Mouse (Mus musculus): Measurements from ENCODE around the gene Pdlim4.

The Pdlim4 gene

DNA sequence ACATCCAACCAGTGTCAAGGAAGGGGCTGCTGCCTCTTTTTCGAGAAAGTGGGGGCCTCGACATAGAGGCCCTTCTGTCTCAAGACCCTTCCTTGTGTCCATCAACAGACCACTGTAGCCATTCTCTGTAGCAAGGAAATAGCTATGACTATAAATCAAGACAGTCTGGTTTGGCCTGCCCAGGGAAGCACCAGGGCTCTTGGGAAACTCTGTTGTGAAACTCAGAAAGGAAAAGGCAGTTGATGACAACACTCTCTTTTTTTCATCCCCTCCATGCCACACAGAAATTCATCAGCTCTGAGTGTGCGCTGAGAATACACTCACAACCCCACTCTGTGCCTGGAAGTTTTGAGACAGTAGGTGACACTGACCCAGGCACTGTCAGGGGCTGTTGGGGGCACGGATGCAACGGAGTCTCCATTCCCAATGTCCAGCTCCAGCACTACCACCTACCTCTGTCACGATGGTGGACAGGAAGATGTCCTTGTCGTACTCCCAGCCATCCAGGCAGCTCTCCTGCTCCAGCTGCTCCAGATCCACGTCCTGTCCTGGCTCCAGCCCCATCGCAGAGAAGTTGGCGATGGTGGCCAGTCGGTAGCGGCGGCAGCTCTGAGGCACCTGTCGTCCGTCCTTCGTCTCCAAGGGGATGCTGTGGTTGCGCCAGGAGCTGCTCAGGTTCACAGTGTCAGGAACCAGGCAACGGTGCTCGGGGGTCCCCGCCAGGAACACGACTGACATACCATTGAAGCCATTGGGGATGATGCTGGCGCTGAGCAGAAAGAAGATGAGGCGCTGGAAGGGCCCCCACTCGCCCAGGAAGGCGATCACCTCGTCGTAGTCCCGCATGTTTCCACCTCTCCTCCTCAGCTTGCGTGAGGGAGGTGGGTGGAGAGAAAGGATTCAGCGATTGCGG lies 41.4 kb downstream of the Pdlim4 start:
- Histone ChIP-seq H3K36me3 (ENCODE audit: insufficient read depth, low read length) (no peaks in the 10 kb centered on the region), H3K27me3 (ENCODE audit: insufficient read depth, low read length) (peaks cover 66% of the 10 kb centered on the region), H3K4me1 (replicated peaks; ENCODE audit: low read depth, low read length) (peaks cover 17% of the 10 kb centered on the region), H3K9me3 (ENCODE audit: low read length) (no peaks in the 10 kb centered on the region; the same call in 1 of the 2 replicates), H3K4me3 (replicated peaks; ENCODE audit: low read length) (peak overlapping the region; percentile 76)
- TF ChIP-seq POU5F1 (IDR thresholded peaks at IDR 0.05; ENCODE audit: borderline replicate concordance, low read length) (no peak), CTCF (conservative IDR thresholded peaks at IDR 0.05; ENCODE audit: low read length) (no peak), NANOG (IDR thresholded peaks at IDR 0.05; ENCODE audit: borderline replicate concordance, low read length) (no peak)

DNA sequence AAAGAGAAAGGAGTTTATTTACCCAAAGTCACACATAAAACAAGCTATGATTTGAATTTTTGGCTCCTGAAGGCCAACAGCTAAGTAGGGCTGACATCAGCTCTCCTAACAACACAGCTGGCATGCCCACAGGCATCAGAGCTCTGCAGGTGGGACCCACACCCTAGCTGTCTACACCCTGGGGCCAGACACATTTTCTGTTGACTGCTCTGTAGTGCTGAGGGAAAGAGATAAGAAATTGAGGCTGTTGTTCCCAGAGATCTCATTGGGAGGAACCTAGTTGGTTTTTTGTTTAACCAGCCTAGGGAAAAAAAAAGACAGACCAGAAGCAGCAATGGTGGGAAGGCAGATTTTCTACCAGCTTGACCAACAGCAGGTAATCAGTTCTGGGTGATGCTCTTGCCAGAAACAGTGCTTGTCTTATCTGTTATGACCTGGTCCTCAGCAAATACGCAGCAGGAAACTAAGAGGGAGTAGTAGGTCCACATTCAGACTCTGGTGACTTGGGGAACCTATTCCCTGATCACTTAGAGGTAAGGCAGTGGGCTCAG lies 42.2 kb downstream of the Pdlim4 start:
- peaks cover 17% of the 10 kb centered on the region for H3K4me1 ChIP-seq (replicated peaks; ENCODE audit: low read depth, low read length)
- H3K9me3 ChIP-seq (ENCODE audit: low read length): no peaks in the 10 kb centered on the region; the same call in 1 of the 2 replicates
- H3K4me3 ChIP-seq (replicated peaks; ENCODE audit: low read length): no peak overlapping the region
- TF ChIP-seq CTCF (conservative IDR thresholded peaks at IDR 0.05; ENCODE audit: low read length): no peak
- no peak for TF ChIP-seq POU5F1 (IDR thresholded peaks at IDR 0.05; ENCODE audit: borderline replicate concordance, low read length)
- TF ChIP-seq NANOG (IDR thresholded peaks at IDR 0.05; ENCODE audit: borderline replicate concordance, low read length): no peak
- no peaks in the 10 kb centered on the region for H3K36me3 ChIP-seq (ENCODE audit: insufficient read depth, low read length)
- H3K27me3 ChIP-seq (ENCODE audit: insufficient read depth, low read length): peaks cover 66% of the 10 kb centered on the region

- Histone ChIP-seq H3K27me3 (ENCODE audit: insufficient read depth, low read length) (peaks cover 31% of the 10 kb centered on the region), H3K4me1 (replicated peaks; ENCODE audit: low read depth, low read length) (no peaks in the 10 kb centered on the region)
Observed at GRCm38 (mm10) chr11:54021396-54022093, 47.3 kb downstream of the Pdlim4 start.

GRCm38 (mm10) chr11:54018893-54019732 lies 49.7 kb downstream of the Pdlim4 start:
- TF ChIP-seq POU5F1 (IDR thresholded peaks at IDR 0.05; ENCODE audit: borderline replicate concordance, low read length) (no peak), CTCF (conservative IDR thresholded peaks at IDR 0.05; ENCODE audit: low read length) (no peak)
- H3K27me3 ChIP-seq (ENCODE audit: insufficient read depth, low read length): peaks cover 10% of the 10 kb centered on the region; the same call in 1 of the 2 replicates
- no peak overlapping the region for H3K4me3 ChIP-seq (replicated peaks; ENCODE audit: low read length)
- H3K9me3 ChIP-seq (ENCODE audit: low read length): no peaks in the 10 kb centered on the region
- no peaks in the 10 kb centered on the region for H3K4me1 ChIP-seq (replicated peaks; ENCODE audit: low read depth, low read length)
- no peaks in the 10 kb centered on the region for H3K36me3 ChIP-seq (ENCODE audit: insufficient read depth, low read length)

More at GRCm38 (mm10) chr11:54021396-54022093, 47.3 kb downstream of the Pdlim4 start:
- no peaks in the 10 kb centered on the region for H3K36me3 ChIP-seq (ENCODE audit: insufficient read depth, low read length)
- no peak overlapping the region for H3K4me3 ChIP-seq (replicated peaks; ENCODE audit: low read length)
- no peaks in the 10 kb centered on the region; the same call in 1 of the 2 replicates for H3K9me3 ChIP-seq (ENCODE audit: low read length)
- TF ChIP-seq POU5F1 (IDR thresholded peaks at IDR 0.05; ENCODE audit: borderline replicate concordance, low read length): no peak
- TF ChIP-seq NANOG (IDR thresholded peaks at IDR 0.05; ENCODE audit: borderline replicate concordance, low read length): no peak

DNA sequence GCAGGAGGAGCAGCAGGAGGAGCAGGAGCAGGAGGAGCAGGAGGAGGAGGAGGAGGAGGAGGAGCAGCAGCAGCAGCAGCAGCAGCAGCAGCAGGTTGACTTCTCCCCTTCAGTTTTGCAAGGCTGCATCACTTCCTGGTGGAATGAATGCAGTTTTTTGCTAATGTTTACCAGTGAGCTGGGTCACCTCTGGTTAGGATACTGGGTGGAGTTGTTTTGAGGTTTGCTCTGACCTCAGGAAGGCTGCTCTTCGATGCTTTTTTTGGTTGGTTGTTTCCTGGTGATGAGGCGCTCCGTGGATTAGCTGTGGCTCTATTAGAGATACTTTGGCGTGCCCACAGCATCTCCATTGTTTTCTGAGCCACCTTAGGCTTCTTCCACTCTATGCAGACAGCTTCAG lies 51.2 kb downstream of the Pdlim4 start:
- Histone ChIP-seq H3K4me1 (replicated peaks; ENCODE audit: low read depth, low read length) (no peaks in the 10 kb centered on the region), H3K9me3 (ENCODE audit: low read length) (no peaks in the 10 kb centered on the region), H3K4me3 (replicated peaks; ENCODE audit: low read length) (no peak overlapping the region), H3K27me3 (ENCODE audit: insufficient read depth, low read length) (peaks cover 5% of the 10 kb centered on the region; the same call in 1 of the 2 replicates), H3K36me3 (ENCODE audit: insufficient read depth, low read length) (no peaks in the 10 kb centered on the region)
- TF ChIP-seq POU5F1 (IDR thresholded peaks at IDR 0.05; ENCODE audit: borderline replicate concordance, low read length): no peak
- TF ChIP-seq CTCF (conservative IDR thresholded peaks at IDR 0.05; ENCODE audit: low read length): no peak
- TF ChIP-seq NANOG (IDR thresholded peaks at IDR 0.05; ENCODE audit: borderline replicate concordance, low read length): no peak

GRCm38 (mm10) chr11:54016051-54016450 lies 52.8 kb downstream of the Pdlim4 start:
- H3K4me3 ChIP-seq (replicated peaks; ENCODE audit: low read length): no peak overlapping the region
- H3K9me3 ChIP-seq (ENCODE audit: low read length): no peaks in the 10 kb centered on the region
- H3K27me3 ChIP-seq (ENCODE audit: insufficient read depth, low read length): peaks cover 7% of the 10 kb centered on the region; the same call in 1 of the 2 replicates
- no peaks in the 10 kb centered on the region for H3K36me3 ChIP-seq (ENCODE audit: insufficient read depth, low read length)
- H3K4me1 ChIP-seq (replicated peaks; ENCODE audit: low read depth, low read length): no peaks in the 10 kb centered on the region
- TF ChIP-seq CTCF (conservative IDR thresholded peaks at IDR 0.05; ENCODE audit: low read length) (no peak), POU5F1 (IDR thresholded peaks at IDR 0.05; ENCODE audit: borderline replicate concordance, low read length) (no peak), NANOG (IDR thresholded peaks at IDR 0.05; ENCODE audit: borderline replicate concordance, low read length) (no peak)

- Histone ChIP-seq H3K4me3 (replicated peaks; ENCODE audit: low read length) (no peak overlapping the region), H3K4me1 (replicated peaks; ENCODE audit: low read depth, low read length) (no peaks in the 10 kb centered on the region), H3K27me3 (ENCODE audit: insufficient read depth, low read length) (peaks cover 7% of the 10 kb centered on the region; the same call in 1 of the 2 replicates), H3K9me3 (ENCODE audit: low read length) (no peaks in the 10 kb centered on the region), H3K36me3 (ENCODE audit: insufficient read depth, low read length) (no peaks in the 10 kb centered on the region)
- TF ChIP-seq NANOG (IDR thresholded peaks at IDR 0.05; ENCODE audit: borderline replicate concordance, low read length) (no peak), POU5F1 (IDR thresholded peaks at IDR 0.05; ENCODE audit: borderline replicate concordance, low read length) (no peak), CTCF (conservative IDR thresholded peaks at IDR 0.05; ENCODE audit: low read length) (no peak)
Observed at GRCm38 (mm10) chr11:54012961-54013360, 55.9 kb downstream of the Pdlim4 start.

Measured in E14TG2a.4 (cell line).